Mouse (Mus musculus) cerebellum, adult (tissue): ENCODE results near the gene Nt5c2.
"Not testable (repeated sequence)": the region's sequence is repeated elsewhere in the genome, so short reads cannot be mapped to it uniquely, and the experiment has no call there.

Experiments used
- ATAC-seq: cut with Nextera tagmentation; 2 replicates; pipeline ENCODE4 v1.9.2; 2017; ENCODE audit warnings: mild to moderate bottlenecking, moderate library complexity, mixed read lengths; ENCODE audit not compliant: insufficient number of reproducible peaks, low FRiP score, low TSS enrichment

The Nt5c2 gene

DNA sequence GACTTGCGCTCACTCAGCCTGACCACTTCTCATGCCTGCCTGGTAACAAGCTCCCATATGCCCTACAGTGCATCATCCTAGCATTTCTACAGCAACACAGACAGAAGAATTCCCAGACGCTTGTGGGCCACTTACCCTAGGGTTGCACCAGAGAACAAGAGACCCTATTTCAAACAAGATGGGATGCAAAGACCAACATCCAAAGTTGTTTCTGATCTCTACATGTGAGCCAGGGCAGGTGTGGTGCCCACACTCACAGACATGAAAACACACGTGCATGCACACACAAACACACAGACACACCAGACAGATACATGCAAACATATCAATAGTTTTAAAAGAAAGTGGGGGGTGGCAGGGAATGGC lies 24.8 kb downstream of the Nt5c2 start:
- ATAC-seq = no peak

DNA sequence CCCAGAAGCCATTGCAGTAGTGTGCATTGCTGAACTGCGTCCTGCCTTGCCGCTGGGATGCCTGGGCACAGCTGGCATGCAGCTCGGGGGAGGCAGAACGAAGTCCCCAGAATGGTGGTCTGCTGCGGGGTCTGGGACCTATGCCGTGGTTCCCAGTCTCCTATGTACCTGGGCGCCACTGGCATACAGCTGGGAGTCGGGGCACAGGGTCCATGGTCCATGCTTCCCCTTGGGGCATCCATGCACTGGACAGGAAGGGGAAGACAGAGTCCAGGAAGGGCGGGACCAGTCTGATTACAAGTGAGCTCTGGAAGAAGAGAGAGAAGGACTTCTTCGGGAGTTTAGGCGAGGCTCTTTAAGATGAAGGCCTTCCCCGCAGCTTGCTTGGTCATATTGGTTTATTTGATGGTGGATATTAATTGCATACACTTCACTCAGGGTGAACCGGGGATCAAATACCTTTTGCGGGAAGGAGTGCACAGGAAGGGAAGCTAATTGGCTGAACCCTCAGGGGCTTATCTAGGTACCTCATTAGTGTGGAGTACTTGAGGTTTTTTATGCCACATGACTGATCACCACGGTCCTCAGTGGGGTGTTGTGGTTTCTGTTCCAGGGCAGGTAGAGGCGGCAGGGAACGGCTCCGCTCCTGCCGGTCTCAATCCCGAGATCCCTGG lies 25.3 kb downstream of the Nt5c2 start:
- no peak for ATAC-seq

DNA sequence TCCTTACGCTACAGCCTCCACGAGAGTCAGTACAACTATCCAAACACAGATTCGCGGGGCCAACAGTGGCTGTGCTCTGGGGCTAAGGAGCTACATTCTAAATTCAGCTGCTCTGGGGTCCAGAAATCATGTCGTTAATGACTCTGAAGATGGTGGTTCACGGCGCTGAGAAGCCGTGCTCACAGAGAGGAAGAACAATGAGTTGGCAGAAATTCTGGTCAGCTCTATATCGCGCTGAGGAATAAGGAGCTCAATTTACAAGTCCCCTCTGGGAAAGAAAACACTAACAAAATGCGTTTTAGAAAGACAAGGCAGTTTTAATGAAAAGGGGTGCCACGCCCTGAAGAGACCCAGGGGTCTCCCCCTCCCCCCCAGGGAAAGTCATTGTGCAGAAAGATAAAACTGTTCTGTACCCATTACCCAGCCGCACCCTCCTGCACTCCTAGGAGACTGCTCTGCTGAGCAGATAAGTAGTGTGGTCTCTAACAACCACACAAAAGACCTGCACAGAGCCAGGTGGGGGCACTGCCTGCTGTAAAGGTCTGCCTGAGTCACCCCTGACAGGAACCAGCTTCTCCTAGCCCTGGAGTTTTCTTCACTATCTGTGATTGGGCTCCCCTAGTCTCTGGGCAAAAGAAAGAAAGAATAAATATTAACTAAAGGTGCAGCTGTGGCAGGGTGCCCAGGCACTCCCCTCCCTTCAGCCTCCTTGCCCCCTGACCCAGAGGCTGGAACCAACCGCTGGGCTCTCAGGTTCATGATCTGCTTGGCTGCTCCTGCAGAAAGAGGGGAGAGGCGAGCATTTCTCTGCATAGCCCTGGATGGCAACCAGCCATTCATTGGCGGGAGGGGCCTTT lies 26.5 kb downstream of the Nt5c2 start:
- no peak for ATAC-seq

DNA sequence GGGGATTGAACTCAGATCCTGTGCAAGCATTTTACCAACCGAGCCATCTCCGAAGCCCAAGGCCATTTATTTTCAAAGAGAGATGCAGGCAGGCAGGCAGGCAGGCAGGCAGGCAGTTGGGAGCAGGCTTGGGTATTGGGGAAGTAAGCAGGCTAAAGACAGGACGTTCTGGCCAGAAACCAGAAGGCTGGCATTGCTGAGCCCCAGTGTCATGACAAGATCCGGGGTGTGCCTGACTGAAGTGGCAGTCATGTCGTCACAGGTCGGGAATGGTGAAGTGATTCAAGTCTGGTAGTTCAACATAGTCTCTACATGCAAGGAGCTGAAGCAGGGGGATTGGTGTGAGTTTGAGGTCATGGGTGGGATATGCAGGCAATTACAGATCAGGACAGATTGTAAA lies 27.3 kb downstream of the Nt5c2 start:
- no peak for ATAC-seq

DNA sequence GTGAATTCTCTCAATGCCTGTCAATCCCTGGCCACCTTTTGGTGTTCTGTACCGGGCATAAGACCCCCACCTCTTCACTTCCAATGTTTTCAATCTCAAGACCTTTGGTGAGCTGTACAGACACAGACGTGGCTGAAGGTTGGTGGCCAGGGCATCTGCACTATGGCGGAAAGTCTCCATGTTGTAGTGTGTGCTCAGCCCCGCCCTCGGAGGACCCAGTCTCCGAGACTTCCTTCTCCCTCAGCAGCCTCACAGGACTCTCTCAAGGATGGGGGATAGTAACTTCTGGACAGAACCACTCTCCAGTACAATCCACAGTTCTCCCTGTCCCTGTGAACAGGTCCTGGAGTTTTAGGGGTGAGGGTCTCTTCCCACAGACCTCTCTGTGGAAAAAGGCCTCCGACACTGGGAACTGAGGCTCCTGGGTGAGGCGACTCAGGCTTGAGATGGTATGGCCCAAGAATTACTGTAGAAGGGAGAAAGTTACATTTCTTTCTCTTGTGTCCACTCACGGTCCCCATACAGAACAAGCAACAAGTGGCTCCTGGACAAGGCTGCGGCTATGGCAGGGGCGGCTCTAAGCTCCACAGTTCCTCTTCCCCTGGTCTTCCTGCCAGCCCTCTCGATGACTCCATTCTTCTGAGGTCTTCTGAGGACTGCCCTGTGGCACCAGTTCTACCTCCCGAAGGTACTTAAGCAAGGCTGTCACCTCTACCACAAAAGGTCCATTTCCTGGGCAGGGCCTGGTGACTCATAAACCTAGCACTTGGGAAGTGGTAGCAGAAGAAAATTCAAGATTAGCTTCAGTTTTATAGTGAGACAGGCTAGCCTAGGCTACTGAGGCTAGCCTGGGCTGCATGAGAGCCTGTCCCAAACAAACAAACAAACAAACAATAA lies 30.0 kb downstream of the Nt5c2 start:
- ATAC-seq = no peak

DNA sequence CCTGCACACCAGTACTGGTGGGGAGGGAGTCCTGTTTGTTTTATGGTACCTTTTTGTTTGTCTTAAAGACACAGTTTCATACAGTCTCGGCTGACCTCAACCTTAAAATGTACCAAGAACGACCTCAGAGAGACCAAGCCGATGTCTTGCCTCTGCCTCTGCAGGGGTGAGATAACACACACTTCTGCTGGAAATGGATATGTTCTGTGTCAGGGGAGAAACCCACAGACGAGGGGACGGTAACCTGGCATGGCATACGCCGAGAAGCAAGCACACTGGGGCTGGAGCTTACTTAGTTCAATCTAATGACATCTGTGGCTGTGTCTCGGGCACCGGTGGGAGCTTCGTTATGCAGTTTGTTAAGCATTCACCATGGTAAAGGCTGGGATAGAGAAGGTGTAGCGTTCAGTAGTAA lies 31.0 kb downstream of the Nt5c2 start:
- no peak for ATAC-seq

DNA sequence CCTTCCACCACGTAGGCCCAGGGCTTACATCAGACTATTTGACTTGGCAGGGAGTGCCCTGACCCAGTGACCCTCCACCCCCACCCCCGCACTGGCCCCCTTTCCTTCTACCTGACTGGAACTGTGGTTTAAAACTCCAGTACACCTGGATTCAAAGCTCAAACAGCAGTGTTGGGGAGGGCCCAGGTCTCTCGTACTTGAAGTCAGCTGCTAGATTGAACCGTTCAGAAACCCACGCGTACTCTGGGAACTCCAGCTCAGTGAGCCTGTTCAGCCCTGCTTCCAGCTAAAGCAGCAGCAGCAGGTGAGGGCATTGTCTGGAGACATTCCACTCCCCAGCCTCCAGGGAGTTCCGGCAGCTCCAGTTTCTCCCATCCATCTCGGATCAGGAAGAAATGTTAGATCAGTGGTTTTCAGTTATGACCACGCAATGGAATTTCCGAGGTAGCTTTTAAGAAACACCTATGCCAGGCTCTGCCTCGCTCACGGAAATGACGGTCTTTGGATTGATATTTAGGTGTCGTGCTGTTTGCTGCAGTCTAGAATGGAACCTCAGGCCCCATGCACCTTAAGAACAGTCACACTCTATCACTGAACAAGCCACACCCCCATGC lies 31.5 kb downstream of the Nt5c2 start:
- no peak for ATAC-seq

DNA sequence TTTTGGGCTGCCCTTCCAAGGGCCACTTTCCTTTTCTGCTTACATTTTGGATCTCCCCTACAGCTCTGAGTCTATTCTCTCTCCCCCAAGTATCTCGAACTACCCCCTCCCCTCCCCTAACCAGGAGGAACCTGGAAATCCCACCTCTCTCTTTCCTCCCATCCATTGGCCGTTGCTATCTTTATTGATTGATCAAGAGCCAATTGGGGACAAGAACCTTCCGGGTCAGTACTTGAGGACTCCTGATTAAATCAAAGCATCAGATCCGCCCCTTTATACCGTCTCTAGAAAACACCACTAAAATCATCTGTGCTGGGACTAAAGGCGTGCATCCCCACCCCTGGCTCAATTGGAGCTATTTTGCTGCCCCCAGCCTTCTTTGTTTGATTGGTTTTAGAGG lies 33.5 kb downstream of the Nt5c2 start:
- ATAC-seq = no peak

DNA sequence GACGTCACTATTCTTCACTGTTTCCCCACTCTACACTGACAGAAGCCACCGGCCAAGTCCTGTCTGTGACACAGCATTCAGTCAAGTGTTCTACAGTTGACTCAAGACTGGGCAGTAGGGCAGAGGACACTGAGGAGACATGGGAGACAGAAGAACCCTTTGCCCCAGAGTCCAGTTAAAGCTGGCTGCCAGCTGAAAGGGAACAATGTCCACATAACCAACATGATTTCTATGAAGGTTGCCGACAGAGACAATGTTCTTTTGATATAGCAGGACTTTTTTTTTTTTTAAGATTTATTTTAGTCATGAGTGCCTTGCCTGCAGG lies 35.2 kb downstream of the Nt5c2 start:
- ATAC-seq = no peak

DNA sequence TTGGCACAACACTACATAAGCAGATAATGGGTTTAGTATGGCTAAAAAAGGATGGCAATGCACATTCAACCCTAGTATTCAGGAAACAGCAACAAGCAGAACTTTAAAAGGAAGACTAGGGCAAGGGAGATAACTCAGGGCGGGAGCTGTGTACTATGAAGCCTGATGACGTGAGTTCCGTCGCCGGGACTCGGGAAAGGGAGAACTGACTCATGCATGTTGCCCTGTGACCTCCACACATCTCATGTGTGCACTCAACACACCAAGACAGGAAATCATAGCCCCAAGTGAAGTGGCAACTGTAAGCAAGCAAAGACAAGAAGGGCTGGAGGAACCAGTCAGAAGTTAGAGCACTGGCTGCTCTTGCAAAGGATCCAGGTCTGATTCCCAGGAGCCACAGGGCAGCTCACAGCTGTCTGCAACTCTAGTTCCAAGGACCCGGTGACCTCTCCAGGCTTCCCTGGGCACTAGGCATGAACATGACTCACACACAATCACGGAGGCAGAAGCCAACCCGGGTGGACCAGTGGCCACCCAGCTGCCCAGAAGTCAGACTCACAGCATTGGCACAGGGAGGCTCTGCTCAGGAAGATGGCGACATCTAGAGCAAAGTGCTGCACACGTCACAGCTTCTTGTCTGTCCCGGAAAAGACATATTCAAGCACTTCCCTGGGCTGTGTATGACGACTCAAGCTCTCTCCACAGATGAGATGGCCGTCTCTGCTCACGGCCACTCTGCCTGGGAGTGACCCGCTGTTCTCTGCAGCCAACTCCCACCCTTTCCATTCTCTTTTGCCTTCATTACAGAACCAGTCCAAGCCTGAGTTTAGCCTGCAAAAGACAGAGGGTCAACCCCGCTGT lies 35.8 kb downstream of the Nt5c2 start:
- ATAC-seq = no peak

DNA sequence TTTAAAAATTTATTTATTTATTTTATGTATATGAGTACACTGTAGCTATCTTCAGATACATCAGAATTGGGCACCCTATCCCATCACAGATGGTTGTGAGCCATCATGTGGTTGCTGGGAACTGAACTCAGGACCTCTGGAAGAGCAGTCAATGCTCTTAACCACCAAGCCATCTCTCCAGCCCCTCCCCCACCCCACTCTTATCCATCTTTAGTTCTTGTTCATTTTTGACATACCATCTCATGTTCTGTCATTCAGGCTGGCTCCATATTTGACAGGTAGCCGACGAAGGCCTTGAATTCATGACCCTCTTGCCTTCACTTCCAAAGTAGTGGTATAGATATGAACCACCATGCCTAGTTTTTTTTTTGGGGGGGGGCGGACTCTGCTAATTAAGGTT lies 36.9 kb downstream of the Nt5c2 start:
- not testable (repeated sequence) for ATAC-seq

DNA sequence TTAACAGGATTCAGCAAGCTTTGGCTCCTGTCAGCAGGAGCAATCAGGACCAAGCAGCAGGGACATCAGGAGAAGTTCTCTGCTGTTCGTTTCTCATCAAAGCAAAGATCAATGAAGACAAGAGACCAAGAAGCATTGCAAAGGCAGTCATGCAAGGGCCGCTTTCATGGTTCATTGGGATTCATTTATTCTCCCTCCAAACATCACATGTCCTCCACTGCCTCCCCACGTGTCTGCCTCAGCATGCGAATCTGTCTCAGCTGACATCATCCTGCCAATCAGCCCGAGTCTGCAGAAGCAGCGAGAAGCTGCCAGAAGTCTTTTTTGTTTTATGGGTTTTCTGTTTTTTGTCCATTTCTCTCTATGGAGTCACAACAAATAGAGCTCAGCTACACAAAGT lies 37.5 kb downstream of the Nt5c2 start:
- no peak for ATAC-seq

DNA sequence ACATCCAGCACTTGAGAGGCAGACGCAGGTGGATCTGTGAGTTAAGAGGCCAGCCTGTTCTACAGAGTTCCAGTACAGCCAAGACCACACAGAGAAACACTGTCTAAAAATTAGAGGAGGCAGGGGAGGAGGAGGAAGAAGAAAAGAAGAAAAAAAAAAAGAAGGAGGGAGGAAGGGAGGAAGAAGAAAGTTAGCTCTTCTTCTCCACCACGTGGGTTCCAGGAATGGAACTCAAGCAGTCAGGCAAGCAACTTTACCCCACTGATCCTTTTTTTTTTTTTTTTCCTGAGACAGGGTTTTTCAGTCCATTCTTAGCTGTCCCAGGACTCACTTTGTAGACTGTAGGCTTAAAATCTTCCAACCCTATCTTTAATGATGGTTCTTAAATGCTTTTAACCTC lies 38.2 kb downstream of the Nt5c2 start:
- ATAC-seq = no peak

DNA sequence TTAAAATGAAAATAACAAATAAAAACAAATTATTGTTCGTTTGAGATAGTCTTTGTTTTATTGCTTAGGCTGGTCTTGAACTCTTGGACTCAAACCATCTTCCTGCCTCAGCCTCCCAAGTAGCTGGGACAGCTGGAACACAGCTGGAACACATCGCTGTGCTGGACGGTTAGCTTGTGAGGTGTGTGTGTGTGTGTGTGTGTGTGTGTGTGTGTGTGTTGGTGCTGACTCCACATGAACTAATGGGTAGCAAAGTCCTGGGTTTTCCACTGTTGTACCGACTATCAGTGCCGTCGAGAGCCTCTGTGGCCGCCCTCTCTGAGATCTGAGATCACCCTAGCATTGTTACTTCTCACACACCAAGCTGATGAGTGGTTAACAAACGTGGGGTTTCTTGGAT lies 39.0 kb downstream of the Nt5c2 start:
- ATAC-seq = no peak

DNA sequence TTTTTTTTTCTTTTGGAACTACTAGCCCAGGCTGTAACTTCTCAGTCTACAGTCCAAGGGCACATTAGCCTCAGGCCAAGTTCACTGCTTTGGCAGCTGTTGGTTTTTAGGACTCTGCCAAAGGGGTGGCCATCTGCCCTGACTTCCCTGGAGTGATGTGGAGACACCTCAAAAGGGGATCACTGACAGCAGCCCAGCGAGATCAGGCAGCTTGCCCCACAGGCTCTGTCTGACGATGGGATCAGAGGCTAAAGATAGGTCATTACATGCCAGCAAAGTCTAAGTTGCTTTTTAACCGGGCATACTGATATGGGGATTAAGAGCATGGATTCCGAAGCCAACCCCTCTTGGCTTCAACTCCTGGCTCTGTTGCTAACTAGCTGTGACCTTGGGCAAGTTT lies 39.4 kb downstream of the Nt5c2 start:
- ATAC-seq = no peak

DNA sequence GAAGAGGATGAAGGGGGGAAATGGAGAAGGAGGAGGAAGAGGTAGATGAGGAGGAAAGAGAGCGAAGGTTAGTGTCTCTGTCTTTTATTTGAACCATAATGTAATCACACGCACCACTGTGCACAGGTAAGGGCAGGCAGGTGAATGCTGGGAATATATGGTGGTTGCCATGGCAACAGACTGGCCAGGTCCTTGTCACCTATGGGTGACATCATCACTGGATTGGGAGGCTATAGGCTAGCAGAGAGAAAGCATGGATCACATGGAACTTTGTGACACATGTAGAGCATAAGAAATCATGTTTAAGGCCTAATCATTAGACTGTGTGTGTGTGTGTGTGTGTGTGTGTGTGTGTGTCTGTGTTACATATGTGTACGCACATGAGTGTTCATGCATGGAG lies 42.8 kb downstream of the Nt5c2 start:
- ATAC-seq = no peak

DNA sequence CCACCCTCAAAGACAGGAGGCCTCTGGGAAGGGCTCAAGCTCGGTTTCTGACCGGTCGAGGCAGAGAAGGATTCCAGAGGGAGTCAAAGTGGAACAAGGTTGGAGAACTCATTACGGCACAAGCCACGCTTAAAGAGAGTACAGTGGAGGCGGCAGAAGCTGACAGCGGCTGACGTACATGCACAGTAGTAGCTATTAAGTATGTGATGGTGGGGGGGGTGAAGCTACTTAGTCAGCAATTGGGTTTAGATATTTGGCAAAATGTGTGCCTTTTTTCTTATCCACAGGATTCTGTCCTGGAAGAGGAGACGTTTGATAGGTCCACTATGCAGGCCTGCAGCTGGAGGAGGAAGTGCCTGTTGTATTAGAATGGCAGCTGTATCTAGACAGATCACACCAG lies 43.2 kb downstream of the Nt5c2 start:
- ATAC-seq = no peak

DNA sequence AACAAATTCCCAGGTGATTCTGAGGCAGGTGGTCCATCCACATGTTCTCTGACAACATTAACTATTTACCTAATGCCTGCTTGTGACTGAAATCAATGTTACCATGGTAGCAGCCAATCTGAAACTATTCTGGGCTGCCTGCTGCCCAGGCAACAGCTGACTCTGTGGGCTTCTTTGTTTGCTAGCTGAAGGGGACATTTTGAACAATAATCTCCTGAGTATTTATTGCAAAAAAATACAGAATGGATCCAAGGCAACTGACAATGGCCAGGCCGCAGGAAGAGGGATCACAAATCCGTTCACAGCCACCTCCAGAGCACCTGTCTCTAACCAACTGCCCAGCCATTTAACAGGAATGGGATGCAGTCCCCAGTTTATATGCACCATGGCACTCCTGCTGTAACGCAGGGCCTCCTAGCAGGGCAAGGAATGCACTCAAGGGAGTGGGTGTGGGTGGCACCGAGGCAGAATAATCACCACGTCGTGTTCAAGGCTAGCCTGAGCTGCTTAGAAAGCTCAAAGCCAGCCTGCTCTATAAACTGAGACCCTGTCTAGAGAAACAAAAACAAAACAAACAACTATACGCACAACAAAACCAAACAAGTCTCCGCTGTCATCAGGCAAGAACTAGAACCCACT lies 43.8 kb downstream of the Nt5c2 start:
- no peak for ATAC-seq

DNA sequence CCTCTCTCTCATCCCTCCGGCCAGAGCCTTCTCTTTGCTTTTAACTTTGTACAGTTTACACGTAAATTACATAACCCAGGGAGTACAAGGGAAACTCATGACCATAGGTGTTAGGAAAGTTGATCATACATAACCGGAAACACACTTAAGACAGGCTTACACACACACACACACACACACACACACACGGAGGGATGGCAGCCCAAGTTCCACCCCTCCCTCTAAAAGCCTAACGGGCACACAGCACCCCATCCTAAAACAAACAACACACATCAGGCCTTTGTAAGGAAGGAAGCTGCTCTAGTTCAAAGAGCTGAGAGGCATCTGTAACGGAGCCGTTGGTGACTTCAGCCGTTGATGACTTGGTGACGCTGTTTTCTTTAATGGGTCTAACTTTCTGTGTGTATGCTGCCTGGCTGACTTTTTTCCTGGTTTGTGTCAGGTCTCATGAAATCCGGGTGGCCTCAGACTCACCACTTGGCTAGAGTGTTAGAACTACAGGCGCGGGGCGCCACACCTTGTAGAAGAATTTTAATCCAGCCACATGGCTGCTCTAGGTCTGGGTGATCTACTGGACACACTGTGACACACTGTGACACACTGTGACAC lies 44.7 kb downstream of the Nt5c2 start:
- no peak for ATAC-seq
